Mouse (Mus musculus) neutrophil, adult 59 days (primary cell): ENCODE data around the gene Olfr1487. TPM values are rescaled to one million over a fixed set of nuclear protein-coding genes. Genes with fewer than 3 reads are reported as not detected.

Experiments used
- total RNA-seq, 2 experiments: library from RNA; stranded (reverse); gene quantifications; 1 replicate in 1 of 2; 2 replicates in 1 of 2; pipeline ENCODE4 v1.2.4; 2023

Gene Olfr1487
- total RNA-seq = not detected

GRCm38 (mm10) chr19:13617075-13617474 lies at the start of gene Olfr1487:
Gene Olfr1487, plus strand, starts transcription at chr19:13617375.

GRCm38 (mm10) chr19:13583211-13583610 lies 34.0 kb upstream of the Olfr1487 start, which contains the start of gene Olfr1484:
Gene Olfr1484, plus strand, starts transcription at chr19:13583511.

GRCm38 (mm10) chr19:13631321-13631720 lies 14.1 kb downstream of the Olfr1487 start, which contains the start of gene Olfr1489:
Gene Olfr1489, plus strand, starts transcription at chr19:13631621.

DNA sequence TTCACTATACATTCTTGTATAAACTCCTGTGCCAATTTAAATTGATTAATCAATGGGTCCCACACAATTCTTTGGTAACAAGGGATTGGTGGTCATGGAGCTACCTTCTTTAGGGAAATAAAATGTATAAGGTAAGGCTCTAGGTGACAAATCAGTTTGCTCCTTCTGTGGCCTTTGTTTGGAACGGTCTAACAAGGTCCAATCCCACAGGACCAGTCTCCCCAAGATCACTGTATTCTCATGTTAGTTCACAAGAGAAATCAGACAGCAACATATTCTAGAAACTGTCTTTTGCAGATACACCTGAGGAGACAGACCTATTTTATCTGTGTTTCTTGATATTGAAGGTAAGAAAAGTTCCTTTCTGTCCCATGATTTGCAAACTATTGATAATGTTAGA lies 33.6 kb downstream of the Olfr1487 start, which contains the start of gene Olfr1490:
TSS of gene Olfr1490 (plus strand) at position 301 of the 400 bp plus-strand sequence.

Other genes with a start within 250 kb of the Olfr1487 start
- gene Olfr1469, start 209.5 kb upstream of the Olfr1487 start, total RNA-seq = not detected
- not detected for gene Olfr1471, start 174.0 kb upstream of the Olfr1487 start, total RNA-seq
- not detected for gene Olfr1472, start 161.3 kb upstream of the Olfr1487 start, total RNA-seq
- not detected for gene Olfr1474, start 147.8 kb upstream of the Olfr1487 start, total RNA-seq
- not detected for gene Olfr1475, start 137.2 kb upstream of the Olfr1487 start, total RNA-seq
- not detected for gene Olfr1477, start 116.8 kb upstream of the Olfr1487 start, total RNA-seq
- not detected for gene Olfr1480, start 89.5 kb upstream of the Olfr1487 start, total RNA-seq
- not detected for gene Olfr1484, start 33.9 kb upstream of the Olfr1487 start, total RNA-seq
- not detected for gene Olfr1489, start 14.2 kb downstream of the Olfr1487 start, total RNA-seq
- not detected for gene Olfr1490, start 33.7 kb downstream of the Olfr1487 start, total RNA-seq
- gene Olfr1491, start 79.9 kb downstream of the Olfr1487 start, total RNA-seq = not detected
- gene Olfr1493-ps1, start 105.9 kb downstream of the Olfr1487 start, total RNA-seq = not detected
- gene Olfr1494, start 122.4 kb downstream of the Olfr1487 start, total RNA-seq = not detected
- gene Olfr1495, start 147.2 kb downstream of the Olfr1487 start, total RNA-seq = not detected
- gene Olfr1496, start 160.5 kb downstream of the Olfr1487 start, total RNA-seq = not detected
- gene Olfr1497, start 180.8 kb downstream of the Olfr1487 start, total RNA-seq = not detected
- not detected for gene Olfr1499, start 202.1 kb downstream of the Olfr1487 start, total RNA-seq
- gene Olfr1500, start 213.1 kb downstream of the Olfr1487 start, total RNA-seq = not detected
- not detected for gene Olfr1501, start 233.3 kb downstream of the Olfr1487 start, total RNA-seq
- not detected for gene Olfr1502, start 244.4 kb downstream of the Olfr1487 start, total RNA-seq